Mouse (Mus musculus) left cerebral cortex, postnatal 14 days (tissue): ENCODE results near the gene Gimap7. TPM values are rescaled to one million over a fixed set of nuclear protein-coding genes. Genes with fewer than 3 reads are reported as not detected.

Source experiments
- DNase-seq, 2 experiments: peaks; one replicate each; pipeline ENCODE4 v3.0.0; 2021 to 2022; ENCODE audit warnings: low spot score in 2 of 2, mixed read lengths in 1 of 2
- intact Hi-C: fragments of 180-260 bp; cut with DNase I; formaldehyde crosslinking; loops from one replicate; pipeline ENCODE4 v1.15.1; 2025
- total RNA-seq, 2 experiments: library from RNA; stranded (reverse); gene quantifications; 2 replicates each; pipeline ENCODE4 v1.2.3; 2021

The Gimap7 gene
- total RNA-seq, 2 experiments from 2014 or later = not detected

DNA sequence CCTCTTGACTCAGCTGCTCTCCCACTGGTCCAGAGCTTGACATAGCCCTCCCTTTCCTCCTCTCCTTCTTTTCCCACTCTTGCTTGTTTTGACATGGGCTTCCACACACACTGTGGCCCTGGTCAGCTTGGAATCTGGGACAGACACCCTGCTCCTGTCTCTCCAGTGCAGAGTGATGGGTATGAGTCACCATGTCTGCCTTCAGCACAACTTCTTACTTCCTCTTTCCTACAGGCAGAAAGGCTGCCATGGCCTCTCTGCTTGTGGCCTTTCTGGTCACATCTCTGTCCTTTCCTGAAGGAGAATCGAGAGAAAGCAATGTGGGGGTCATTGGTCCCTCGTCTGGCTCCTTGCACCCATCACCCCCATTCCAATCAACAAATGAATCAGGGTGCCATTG, 31.3 kb upstream of the Gimap7 start:
- intact Hi-C loops = no loop called here
- no peak for DNase-seq

DNA sequence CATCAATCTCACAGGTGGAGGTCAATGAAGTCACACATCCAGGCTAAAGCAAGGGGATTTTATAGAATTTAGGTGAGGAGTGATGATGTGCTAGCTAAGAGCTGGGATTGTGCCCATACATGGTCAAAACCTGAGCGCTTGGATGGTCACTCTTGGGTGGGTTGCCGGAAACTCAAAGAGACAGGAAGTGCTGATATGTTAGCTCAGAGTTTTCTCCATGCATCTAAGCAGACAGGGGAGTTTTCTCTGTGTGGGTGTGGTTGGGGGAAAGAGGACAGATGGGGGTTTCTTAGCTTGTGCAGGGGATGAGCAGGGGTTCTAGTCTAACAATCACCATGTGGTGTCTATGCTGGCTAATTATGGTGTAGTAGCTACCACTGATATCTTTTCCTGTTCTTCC, 29.1 kb upstream of the Gimap7 start:
- intact Hi-C loops = no loop called here
- no peak for DNase-seq

DNA sequence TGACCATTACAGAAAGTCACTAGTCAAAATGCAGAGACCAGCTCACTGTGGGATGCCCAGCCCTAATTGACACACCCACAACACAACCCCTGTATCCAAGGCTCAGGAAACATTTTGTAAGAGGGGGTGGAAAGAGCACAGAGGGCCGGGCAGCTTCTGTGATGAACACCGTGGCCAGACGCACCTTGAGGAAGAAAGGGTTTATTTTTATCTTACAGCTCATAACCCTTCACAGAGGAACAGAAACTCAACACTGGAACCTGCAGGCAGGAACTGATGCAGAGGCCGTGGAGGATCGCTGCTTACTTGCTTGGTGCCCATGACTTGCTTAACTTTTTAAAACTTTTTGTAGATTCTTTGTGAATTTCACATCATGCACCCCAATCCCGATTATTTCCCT, 25.5 kb upstream of the Gimap7 start:
- DNase-seq = no peak
- intact Hi-C loops = no loop called here

DNA sequence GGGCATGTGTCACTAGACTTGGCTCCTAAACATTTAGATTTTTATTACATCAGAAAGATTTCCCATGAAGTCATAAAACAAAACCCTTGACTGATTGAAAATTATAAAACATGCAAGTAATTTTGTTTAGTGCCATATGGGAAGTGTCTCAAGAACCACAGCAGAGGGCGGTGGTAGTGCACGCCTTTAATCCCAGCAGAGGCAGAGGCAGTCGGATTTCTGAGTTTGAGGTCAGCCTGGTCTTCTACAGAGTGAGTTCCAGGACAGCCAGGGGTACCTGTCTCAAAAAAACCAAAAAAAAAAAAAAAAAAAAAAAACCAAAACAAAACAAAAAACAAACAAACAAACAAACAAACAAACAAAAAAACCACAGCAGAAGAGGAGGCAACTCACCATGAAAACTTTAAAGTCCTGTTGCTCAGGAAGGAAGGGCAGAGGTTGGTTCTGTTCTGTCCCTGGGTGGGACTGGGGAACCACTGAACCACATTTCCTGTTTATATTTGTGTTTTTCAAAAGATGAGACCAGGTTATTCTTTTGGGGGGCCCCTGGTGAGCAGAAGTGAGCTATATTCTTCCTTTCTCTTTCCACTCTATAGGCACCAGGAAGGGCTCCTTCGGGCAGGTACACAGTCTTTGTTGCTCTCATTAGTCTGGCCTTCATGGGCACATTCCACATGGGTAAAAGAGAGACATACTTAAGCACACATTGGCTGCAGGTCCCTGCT, 21.4 kb upstream of the Gimap7 start:
- intact Hi-C loops = no loop called here
- DNase-seq = no peak

DNA sequence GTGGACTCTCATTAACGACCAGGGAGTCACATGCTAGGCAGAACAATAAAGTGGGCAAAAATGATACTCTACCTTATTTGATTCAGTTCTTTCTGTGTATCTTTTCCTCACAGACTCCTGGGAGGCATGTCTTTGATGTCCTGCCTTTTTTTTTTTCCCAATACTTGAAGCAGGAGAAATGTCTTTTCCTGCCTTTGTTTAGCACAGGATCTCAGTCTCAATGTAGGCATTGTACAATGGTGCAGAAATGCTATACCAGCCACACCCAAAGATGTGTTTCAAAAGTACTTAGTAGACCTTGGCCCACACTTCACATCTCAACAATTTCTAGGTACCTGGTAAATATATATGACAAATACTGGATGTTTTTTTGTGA, 20.9 kb upstream of the Gimap7 start:
- intact Hi-C loops = no loop called here
- DNase-seq = no peak

DNA sequence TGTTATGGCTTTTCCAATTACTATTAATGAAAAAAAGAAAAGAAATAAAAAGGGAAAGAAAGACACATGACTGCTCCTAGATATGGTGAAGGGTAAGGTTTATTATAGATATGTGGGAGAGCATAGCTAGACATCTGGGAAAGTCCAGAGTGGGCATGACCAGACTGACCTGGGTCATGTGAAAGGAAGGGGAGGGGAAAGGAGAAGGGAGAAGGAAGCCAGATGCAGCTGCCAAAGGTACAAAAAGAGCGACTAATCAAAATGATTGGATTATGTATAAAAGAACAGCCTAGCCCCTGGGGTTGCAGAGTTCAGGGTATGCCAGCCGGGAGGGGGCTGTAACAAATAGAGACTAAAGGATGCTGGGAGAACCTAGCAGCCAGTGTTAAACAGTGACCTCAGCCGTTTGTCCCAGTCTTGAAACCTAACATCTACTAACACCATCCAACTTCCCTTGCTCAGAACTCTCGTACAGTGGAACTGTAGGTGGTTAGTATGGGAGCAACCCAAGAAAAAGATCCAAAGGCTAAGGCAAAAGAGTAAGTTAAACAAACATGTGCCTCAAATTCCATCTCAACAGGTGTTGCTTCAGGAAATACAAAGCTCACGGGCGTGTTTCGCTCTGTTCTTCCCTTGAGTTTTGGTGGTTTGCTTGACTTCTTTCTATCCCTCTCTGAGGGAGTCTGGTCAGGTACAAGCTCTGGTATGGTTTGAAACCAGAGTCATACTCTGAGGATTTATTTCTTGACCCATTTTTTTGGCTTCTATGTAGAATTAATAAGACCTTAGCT, 20.2 kb upstream of the Gimap7 start:
- DNase-seq = no peak

DNA sequence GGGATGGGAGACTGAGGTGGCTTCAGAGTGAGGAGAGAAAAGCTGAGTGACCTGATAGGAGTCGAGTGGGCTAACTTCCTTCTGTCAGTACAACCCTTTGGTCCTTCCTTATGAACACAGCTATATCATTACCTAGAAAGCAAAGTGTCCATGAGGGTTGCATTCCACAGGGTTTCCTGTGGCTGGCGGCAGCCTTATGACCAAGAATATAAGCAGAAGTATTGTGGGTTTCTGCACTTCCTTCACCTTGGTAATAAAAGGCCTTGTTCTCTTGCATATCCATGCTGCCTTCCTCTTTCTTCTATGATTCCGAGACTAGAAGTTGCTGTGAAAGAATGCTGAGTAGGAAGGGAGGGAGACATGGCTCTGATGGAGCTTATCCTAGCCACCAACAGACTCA, 19.5 kb upstream of the Gimap7 start:
- intact Hi-C loops = no loop called here
- DNase-seq = no peak

More for the DNA sequence above, 20.2 kb upstream of the Gimap7 start:
- intact Hi-C loops = no loop called here

DNA sequence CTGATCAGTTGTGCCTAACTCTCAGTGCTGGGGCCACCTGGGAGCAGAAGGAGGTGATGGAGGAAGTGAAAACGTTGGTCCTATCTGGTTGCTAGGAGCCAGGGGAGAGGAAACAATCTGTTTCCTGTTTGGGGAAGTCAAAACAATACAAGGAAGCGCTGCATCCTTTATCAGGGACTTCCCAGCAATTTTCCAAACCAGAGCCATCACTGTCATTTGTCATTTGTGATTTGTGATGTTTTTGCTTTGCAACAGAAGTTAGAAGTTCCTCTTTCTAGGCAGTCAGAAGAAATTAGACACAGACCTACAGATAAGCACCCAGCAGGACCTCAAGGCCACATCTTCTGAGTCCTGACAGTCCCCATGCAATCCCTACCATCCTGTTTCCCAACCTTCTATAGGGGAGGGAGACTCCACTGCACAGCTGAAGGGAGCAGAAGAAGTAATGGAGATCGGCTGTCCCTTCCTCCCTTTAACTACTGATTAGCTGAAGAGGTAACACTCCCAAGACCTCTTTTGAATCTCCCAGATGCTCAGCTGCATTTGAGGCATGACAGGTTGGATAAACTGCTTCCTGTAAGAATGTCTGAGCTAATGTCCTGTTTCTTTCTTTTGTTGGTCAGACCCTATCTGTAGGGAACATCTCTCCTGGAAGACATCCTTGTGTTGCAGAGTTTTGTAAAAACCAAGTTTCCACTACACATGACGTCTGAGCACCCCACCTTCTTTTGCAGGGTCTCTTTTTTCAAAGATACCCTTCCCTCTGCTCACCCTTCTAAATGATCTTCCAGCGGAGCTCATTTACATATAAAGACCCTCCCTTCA, 18.0 kb upstream of the Gimap7 start:
- DNase-seq = no peak
- intact Hi-C loops = no loop called here

DNA sequence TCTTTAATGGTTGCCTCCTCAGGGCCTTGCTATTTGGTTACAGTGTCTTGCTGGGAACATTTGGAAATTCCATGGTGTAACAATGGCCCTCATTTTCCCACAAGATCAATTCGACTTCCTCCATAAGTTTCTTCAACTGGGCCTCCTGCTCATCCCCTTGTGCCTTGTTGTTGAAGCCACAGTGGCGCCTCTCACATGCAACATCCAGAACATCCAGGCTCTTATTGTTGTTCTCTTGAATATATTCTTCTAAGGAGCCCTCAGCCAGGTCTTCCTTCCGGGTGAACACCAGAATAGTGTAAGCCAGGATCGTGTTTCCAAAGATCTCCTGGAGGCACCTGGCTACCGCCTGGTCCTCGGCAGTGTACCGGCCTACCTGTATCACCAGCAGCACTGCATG, 16.3 kb upstream of the Gimap7 start:
- intact Hi-C loops = no loop called here
- DNase-seq = no peak

DNA sequence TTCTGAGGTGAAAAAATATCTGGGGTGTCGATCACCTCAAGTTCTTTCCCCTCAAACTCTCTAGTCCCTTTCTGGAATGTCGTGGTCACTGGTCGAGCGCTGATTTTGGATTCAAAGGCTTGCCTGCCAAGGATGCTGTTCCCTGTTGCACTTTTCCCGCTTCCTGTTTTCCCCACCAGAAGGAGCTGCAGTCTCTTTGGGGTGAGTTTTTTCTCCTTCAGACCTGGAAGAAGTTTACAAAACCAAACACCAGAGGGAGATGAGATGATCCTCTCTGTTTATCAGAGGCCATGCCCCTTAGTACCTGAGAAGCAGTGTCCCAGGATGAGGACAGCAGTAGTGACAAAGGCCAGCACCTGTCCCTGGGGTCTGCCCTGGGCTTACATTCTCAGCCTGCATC, 15.8 kb upstream of the Gimap7 start:
- intact Hi-C loops = no loop called here
- no peak for DNase-seq

DNA sequence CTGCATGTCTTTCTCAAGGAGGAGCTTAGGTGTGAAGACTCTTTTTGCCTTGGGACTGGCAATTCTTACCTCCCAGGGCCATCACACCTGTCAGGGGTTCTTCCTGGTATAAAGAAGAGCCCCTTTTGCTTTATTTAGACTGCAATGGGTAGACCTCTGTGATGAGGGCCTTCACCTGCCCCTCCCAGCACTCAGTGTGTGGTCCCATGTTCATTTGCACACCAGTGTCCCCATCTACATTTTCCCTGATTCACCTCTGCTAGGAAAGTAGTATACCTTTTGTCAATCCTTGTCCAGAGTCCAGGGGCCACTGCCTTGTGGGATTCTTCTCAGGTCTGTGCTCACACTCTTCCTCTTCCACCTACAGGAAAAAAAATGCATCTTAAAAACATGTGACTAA, 14.3 kb upstream of the Gimap7 start:
- intact Hi-C loops = no loop called here
- no peak for DNase-seq

DNA sequence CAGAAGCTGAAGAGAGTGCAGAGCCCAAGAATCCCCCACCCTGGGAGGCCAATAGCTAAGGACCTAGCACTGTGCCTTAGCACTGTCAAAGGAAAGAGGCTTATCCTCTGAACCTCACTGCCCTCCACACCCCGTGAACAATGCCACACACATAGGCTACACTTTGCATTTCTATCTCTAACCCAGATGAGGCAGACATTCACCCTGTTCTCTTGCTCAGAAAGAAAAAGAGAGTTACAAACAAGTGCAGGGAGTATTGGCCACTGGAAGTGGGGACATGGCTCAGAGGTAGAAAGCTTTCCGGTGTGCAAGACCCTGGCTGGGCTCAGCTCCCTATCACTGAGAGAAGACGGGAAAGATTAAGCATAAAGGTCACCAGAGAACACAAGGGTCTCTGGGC, 12.3 kb upstream of the Gimap7 start:
- DNase-seq = no peak
- intact Hi-C loops = no loop called here

DNA sequence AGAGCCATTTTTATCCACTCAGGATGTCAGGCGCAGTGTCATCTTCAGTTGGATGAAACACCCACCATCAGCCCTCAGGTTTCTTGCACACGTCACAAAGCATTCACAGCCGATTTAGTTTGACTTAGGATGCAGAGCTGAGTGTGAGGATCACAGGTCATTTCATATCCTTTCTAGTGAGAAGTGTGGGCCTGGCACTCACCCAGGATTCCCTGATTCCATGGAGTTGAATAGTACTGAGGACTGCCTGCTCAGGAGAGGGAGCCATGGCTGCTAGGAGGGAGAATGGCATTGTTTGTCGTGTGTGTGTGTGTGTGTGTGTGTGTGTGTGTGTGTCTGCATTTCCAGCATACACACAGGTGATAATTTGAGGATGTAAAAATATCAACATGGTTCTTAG, 1.9 kb downstream of the Gimap7 start:
- no peak for DNase-seq
- intact Hi-C loops = no loop called here

DNA sequence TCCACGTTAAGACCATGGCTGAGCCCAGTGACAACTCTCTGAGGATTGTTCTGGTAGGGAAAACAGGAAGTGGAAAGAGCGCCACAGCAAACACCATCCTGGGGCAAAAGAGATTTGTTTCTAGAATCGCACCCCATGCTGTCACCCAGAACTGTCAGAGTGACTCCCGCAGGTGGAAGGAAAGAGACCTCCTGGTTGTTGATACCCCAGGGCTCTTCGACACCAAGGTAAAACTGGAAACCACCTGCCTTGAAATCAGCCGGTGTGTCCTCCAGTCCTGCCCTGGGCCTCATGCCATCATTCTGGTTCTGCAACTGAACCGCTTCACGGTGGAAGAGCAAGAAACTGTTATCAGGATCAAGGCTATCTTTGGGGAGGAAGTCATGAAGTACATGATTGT, 5.0 kb downstream of the Gimap7 start:
- no peak for DNase-seq
- intact Hi-C loops = no loop called here

DNA sequence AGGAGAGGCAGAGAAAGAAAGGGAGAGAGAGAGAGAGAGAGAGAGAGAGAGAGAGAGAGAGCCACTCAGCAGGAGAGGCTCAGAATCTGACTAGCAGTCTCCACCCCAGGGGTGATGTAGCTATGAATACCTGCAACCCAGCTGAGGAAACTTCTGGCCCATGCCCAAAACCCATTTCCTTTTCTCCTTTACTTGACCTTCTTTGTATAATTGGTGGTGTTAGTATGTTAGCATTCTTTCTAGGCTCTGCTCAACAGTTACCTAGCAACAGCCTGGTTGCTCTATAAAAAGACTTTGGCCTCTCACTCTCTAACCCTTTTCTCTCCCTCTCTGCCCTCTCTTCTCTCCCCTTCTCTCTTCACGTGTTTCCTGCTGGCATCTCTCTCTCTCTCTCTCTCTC, 7.1 kb downstream of the Gimap7 start:
- peak; percentile 9 to 51 for DNase-seq
- intact Hi-C loops = no loop called here

DNA sequence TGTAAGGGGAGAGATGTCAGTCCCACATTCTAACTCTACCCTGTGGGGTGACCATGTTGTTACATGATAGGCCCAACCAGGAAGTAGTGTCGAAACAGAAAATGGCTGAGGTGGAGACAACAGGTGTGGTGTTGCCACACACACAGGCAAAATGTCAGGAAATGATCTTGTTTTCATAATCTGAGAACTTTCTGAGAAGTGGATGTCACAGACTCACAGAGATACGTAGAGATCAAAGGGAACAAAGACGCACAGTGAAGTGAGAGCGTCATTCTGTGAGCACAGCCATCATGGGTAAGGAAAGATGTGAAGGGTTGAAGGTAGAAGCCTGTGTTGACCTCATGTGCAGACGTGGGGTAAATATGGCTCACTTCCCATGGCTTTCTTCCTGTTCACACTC, 9.3 kb downstream of the Gimap7 start:
- DNase-seq = no peak
- intact Hi-C loops = no loop called here

DNA sequence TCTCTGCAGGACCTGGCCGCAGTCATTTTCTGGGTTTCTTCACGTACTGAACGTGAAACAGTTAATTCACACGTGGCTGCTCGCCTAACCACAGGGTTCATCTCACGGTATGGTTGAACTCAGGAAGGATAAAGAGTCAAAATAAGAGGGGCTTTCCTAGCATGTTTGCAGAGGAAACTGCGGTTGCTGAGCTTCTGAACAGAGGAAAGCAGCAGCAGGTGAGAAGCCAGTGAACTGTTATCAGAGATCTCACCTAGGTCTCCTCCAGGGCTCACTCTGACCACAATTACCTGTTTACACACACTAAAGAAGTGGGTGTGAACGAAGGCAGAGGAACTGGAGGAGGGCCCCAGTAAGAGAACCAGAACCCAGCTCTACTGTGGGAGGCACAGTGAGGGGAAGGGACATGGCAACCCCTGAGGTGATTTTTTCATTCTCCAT, 14.5 kb downstream of the Gimap7 start:
- DNase-seq = no peak

DNA sequence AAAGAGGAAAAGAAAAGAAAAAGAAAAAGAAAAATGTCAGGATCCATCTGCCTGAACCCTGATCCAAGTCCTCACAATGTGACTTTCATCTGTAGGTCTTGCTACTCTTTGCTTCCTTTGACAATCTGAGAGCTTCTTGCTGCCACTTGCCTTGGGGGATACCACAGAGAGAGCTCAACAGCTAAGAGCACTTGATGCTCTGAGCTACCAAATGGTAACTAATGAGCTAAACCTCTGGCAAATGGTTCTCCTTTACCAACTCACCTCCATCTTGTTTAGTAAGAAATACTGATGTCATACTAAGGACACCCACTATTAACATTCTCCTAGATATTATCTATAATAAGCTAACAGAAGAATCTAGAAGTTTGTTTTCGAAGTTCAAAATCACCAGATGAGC, 15.2 kb downstream of the Gimap7 start:
- no peak for DNase-seq
- intact Hi-C loops = no loop called here

More for the DNA sequence above, 14.5 kb downstream of the Gimap7 start:
- intact Hi-C loops = no loop called here

DNA sequence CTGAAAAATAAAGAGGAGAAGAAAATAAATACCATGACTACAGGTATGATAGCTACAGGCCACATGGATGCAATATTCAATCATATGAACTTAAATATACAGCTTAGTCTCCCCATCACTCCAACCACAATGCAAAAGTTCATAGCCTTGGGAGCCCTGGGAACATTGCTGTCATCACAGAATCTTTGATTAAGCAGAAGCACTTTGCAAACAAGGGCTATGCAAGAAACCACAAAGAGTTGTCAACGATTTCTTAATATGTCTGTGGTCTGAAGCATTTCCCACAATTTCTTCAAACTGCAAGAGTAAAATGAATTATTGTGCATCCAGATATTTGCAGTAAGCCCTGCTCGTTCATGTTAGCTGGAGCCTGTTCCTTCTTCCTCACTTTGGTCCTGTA, 18.6 kb downstream of the Gimap7 start:
- intact Hi-C loops = no loop called here
- no peak for DNase-seq

DNA sequence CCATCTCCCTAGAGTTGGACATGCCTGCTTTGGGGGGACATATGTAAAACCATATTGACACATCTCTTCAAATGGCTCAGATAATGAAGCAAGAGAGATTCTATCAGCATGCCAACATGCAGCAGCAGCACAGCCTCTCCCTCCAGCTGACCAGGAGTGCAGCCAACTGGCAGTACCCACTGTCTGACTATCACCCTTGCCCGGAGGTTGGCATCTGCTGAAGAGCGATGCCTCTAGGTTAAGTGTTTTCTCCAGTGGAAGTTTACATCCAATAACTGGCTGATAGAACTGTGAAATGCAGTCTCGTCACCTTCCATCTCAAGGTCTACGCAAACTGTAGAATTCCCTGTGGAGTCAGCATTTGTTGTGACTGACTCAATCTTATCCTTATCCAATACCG, 19.3 kb downstream of the Gimap7 start:
- intact Hi-C loops = no loop called here
- no peak for DNase-seq
